In the genomic region with DNA sequence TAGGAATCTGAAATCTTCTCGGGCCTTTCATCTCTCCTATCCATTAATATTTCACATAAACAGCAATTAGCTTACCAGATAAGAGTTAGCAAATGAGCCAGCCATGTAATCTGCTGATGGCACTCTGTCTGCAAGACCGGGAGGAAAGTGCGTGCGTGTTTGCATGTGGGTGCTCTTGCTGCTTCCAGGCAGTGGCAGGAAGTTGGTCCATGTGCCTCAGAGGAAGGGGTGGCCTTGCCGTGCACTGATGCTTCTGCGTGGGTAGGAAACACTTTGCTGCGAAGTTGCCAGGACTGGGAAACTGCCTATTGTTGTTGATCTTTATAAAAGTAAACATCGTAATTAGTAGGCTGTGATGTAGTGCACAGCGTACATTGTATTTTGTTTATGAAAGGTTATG, we compare ENCODE assay signal across 7 mouse cellular contexts. TPM values are rescaled to one million over a fixed set of nuclear protein-coding genes. Genes with fewer than 3 reads are reported as not detected.
DNase-seq lines count a peak whose midpoint lies in the region; ATAC-seq lines count a peak whose summit lies in the region.

No protein-coding gene starts in this region.

- H3K4me3 ChIP-seq in neural tube, embryonic 14.5 days (ENCODE audit: low read depth, low read length): no peak overlapping the region

- 62% methylated on average over 9 of the region's 9 CpGs for WGBS in neural tube, embryonic 14.5 days

- H3K27me3 ChIP-seq in neural tube, embryonic 14.5 days (ENCODE audit: control insufficient read depth, insufficient read depth, low read length): no peaks in the 10 kb centered on the region

- no peaks in the 10 kb centered on the region for H3K9me3 ChIP-seq in neural tube, embryonic 14.5 days (ENCODE audit: control insufficient read depth, low read length)

- peak overlapping the region; percentile 16; the same call in 1 of the 2 replicates for H3K27ac ChIP-seq in neural tube, embryonic 14.5 days (ENCODE audit: low read depth, low read length)

- H3K9ac ChIP-seq in neural tube, embryonic 14.5 days (replicated peaks; ENCODE audit: low read depth, low read length): no peak overlapping the region

- H3K4me1 ChIP-seq in neural tube, embryonic 14.5 days (ENCODE audit: control insufficient read depth, insufficient read depth, low read length): peaks cover 16% of the 10 kb centered on the region; the same call in 1 of the 2 replicates

- ATAC-seq in neural tube, embryonic 14.5 days (ENCODE audit: low read depth): no peak
- ATAC-seq in granulocyte monocyte progenitor cell, adult 5-6 weeks (replicated peaks; ENCODE audit: poor library complexity, severe bottlenecking): no peak

- intact Hi-C loops in heart, postnatal 36 days (cut with DNase I): no loop called here

- DNase-seq in layer of hippocampus, adult 9-11 months: peak; percentile 53
- no peak for DNase-seq in layer of hippocampus, adult 9-10 months (ENCODE audit: low spot score)
- DNase-seq in embryo, embryonic 11 days: peak; percentile 26
- DNase-seq in heart, postnatal 36 days: peak; percentile 26 to 30
- DNase-seq in B cell, adult 2 months: no peak

- no peaks in the 10 kb centered on the region for H3K36me3 ChIP-seq in neural tube, embryonic 14.5 days (ENCODE audit: control insufficient read depth, insufficient read depth, low read length)

- no peak overlapping the region for H3K4me2 ChIP-seq in neural tube, embryonic 14.5 days (ENCODE audit: low read depth, low read length)

RNA-seq across cellular contexts. Expression of a gene that starts 42.0 kb away (rescaled TPM):
- 10 to 100 TPM; 29.9 to 31.7 TPM for total RNA-seq in heart, postnatal 36 days (2021)
- polyA plus RNA-seq in neural tube, embryonic 14.5 days (2014; fragmentation: Nextera tagmentation; extraction: Ambion mirVana): 23.0 and 33.7 TPM in 2 replicates
- total RNA-seq in granulocyte monocyte progenitor cell, adult 5-6 weeks (2014; fragmentation: Nextera tagmentation): 12.7 and 13.3 TPM in 2 replicates
- total RNA-seq in granulocyte monocyte progenitor cell, adult 5-6 weeks (2017): 6.3 and 7.2 TPM in 2 replicates

Comparison
In these comparisons a context has a peak if more than half of its experiments do, and no peak if none do; other contexts are left out.
1. DNase-seq: peak in layer of hippocampus, adult 9-11 months (single experiment), embryo, embryonic 11 days (single experiment) and heart, postnatal 36 days (2 of 2); none in layer of hippocampus, adult 9-10 months (single experiment) and B cell, adult 2 months (0 of 2).